Mouse (Mus musculus) ES-Bruce4 (cell line): ENCODE measurements around the gene Col7a1. TPM values are rescaled to one million over a fixed set of nuclear protein-coding genes. Genes with fewer than 3 reads are reported as not detected.

ENCODE experiments used
- H3K27ac ChIP-seq: 2 replicates; pipeline ENCODE4 v1.5.1; 2012; ENCODE audit warnings: low read length, inconsistent platforms; ENCODE audit not compliant: insufficient read depth
- H3K27me3 ChIP-seq: 2 replicates; pipeline ENCODE4 v1.6.1; 2012; ENCODE audit warnings: mild to moderate bottlenecking, low read length, inconsistent platforms; ENCODE audit not compliant: control insufficient read depth, poor library complexity, insufficient read depth, severe bottlenecking
- H3K36me3 ChIP-seq: 2 replicates; pipeline ENCODE4 v1.6.1; 2012; ENCODE audit warnings: inconsistent platforms, mild to moderate bottlenecking, low read length, moderate library complexity; ENCODE audit not compliant: control insufficient read depth, poor library complexity, insufficient read depth, severe bottlenecking
- H3K4me1 ChIP-seq: one replicate; pipeline ENCODE4 v1.8.1; 2011; ENCODE audit warnings: low read length; ENCODE audit not compliant: control insufficient read depth, insufficient read depth
- H3K4me3 ChIP-seq: 2 replicates; pipeline ENCODE4 v1.5.1; 2011; ENCODE audit warnings: low read depth, mild to moderate bottlenecking, low read length
- H3K9ac ChIP-seq: 2 replicates; pipeline ENCODE4 v1.6.1; 2012; ENCODE audit warnings: low read depth, mild to moderate bottlenecking, inconsistent platforms; ENCODE audit not compliant: poor library complexity, severe bottlenecking
- H3K9me3 ChIP-seq: replicated peaks from 2 replicates; pipeline ENCODE4 v1.6.1; 2012; ENCODE audit warnings: mild to moderate bottlenecking, low read length, inconsistent platforms; ENCODE audit not compliant: control insufficient read depth, poor library complexity, insufficient read depth, severe bottlenecking
- CTCF ChIP-seq: IDR thresholded peaks from one replicate; pipeline ENCODE4 v1.8.1; 2011; ENCODE audit warnings: low read depth, low read length
- EP300 ChIP-seq: IDR thresholded peaks from 2 replicates; pipeline ENCODE4 v1.6.1; 2011; ENCODE audit warnings: low read depth, low read length; ENCODE audit not compliant: insufficient read depth
- POLR2A ChIP-seq: IDR thresholded peaks from one replicate; pipeline ENCODE4 v1.8.1; 2011; ENCODE audit warnings: low read length; ENCODE audit not compliant: insufficient read depth
- polyA plus RNA-seq: library from polyadenylated mRNA; stranded (reverse); fragments of >200 nt; gene quantifications from 2 replicates; pipeline ENCODE4 v1.2.4, GENCODE M21; 2011; ENCODE audit warnings: low read depth; ENCODE audit not compliant: missing spikeins, insufficient read depth, insufficient read length

Col7a1 gene
- polyA plus RNA-seq, result 4.8 and 6.5 TPM in 2 replicates

- H3K4me3 ChIP-seq, result peak within 1 kb of the TSS; percentile 66
- no peak for TF ChIP-seq EP300
- no peaks in the 10 kb centered on the region for H3K27me3 ChIP-seq
- H3K9me3 ChIP-seq, result no peaks in the 10 kb centered on the region
- peaks cover 20% of the 10 kb centered on the region for H3K36me3 ChIP-seq
- peak within 1 kb of the TSS; percentile 16; the same call in 1 of the 2 replicates for H3K9ac ChIP-seq
- no peaks in the 10 kb centered on the region for H3K4me1 ChIP-seq
- H3K27ac ChIP-seq, result no peak within 1 kb of the TSS
These were observed at the start of gene Col7a1 for GRCm38 (mm10) chr9:108953081-108953636. TSS of gene Col7a1 (plus strand) at chr9:108953586.

GRCm38 (mm10) chr9:108912308-108912707 lies 41.1 kb upstream of the Col7a1 start:
- Histone ChIP-seq H3K4me1 (no peaks in the 10 kb centered on the region), H3K36me3 (no peaks in the 10 kb centered on the region), H3K9me3 (no peaks in the 10 kb centered on the region), H3K9ac (no peak overlapping the region), H3K4me3 (no peak overlapping the region), H3K27ac (no peak overlapping the region), H3K27me3 (no peaks in the 10 kb centered on the region)
- TF ChIP-seq EP300 (no peak), CTCF (no peak), POLR2A (no peak)

GRCm38 (mm10) chr9:108913161-108913560 lies 40.2 kb upstream of the Col7a1 start:
- Histone ChIP-seq H3K4me3 (no peak overlapping the region), H3K27ac (no peak overlapping the region)
- no peak for TF ChIP-seq CTCF
- TF ChIP-seq EP300, result no peak
- TF ChIP-seq POLR2A, result no peak

GRCm38 (mm10) chr9:108913621-108914020 lies 39.8 kb upstream of the Col7a1 start:
- TF ChIP-seq CTCF, result no peak
- no peak for TF ChIP-seq EP300
- TF ChIP-seq POLR2A, result no peak
- H3K4me1 ChIP-seq, result no peaks in the 10 kb centered on the region
- H3K4me3 ChIP-seq, result no peak overlapping the region
- H3K27me3 ChIP-seq, result no peaks in the 10 kb centered on the region
- no peaks in the 10 kb centered on the region for H3K9me3 ChIP-seq
- no peak overlapping the region for H3K9ac ChIP-seq
- no peaks in the 10 kb centered on the region for H3K36me3 ChIP-seq
- H3K27ac ChIP-seq, result no peak overlapping the region

More at GRCm38 (mm10) chr9:108913161-108913560, 40.2 kb upstream of the Col7a1 start:
- H3K27me3 ChIP-seq, result no peaks in the 10 kb centered on the region
- no peaks in the 10 kb centered on the region for H3K36me3 ChIP-seq
- no peaks in the 10 kb centered on the region for H3K4me1 ChIP-seq
- no peaks in the 10 kb centered on the region for H3K9me3 ChIP-seq
- no peak overlapping the region for H3K9ac ChIP-seq

- Histone ChIP-seq H3K9me3 (no peaks in the 10 kb centered on the region), H3K27ac (no peak within 1 kb of the TSS), H3K4me1 (no peaks in the 10 kb centered on the region), H3K4me3 (no peak within 1 kb of the TSS), H3K9ac (no peak within 1 kb of the TSS), H3K27me3 (no peaks in the 10 kb centered on the region), H3K36me3 (no peaks in the 10 kb centered on the region)
- TF ChIP-seq POLR2A (no peak), CTCF (no peak), EP300 (no peak)
These were observed 38.9 kb upstream of the Col7a1 start, which contains the start of gene Tmem89 for GRCm38 (mm10) chr9:108914491-108914890. TSS of gene Tmem89 (plus strand) at chr9:108914619.

GRCm38 (mm10) chr9:108925897-108926296 lies 27.5 kb upstream of the Col7a1 start:
- no peaks in the 10 kb centered on the region for H3K9me3 ChIP-seq
- no peak for TF ChIP-seq CTCF
- TF ChIP-seq EP300, result no peak
- no peak for TF ChIP-seq POLR2A
- no peak overlapping the region for H3K4me3 ChIP-seq
- H3K4me1 ChIP-seq, result no peaks in the 10 kb centered on the region
- H3K9ac ChIP-seq, result no peak overlapping the region
- no peaks in the 10 kb centered on the region for H3K36me3 ChIP-seq
- H3K27ac ChIP-seq, result no peak overlapping the region
- H3K27me3 ChIP-seq, result no peaks in the 10 kb centered on the region
